Mouse (Mus musculus) liver, postnatal 0 days (tissue): Measurements from ENCODE around the gene Ppil4. TPM values are rescaled to one million over a fixed set of nuclear protein-coding genes. Genes with fewer than 3 reads are reported as not detected.

Experiments used
- ATAC-seq: fragments of 200-750 bp; cut with Nextera tagmentation; 2 replicates; pipeline ENCODE4 v1.8.0; 2017; ENCODE audit warnings: mild to moderate bottlenecking, moderate library complexity
- DNase-seq: peaks from one replicate; pipeline ENCODE4 v3.0.0-alpha.2; 2016
- H3K27ac ChIP-seq: fragments of 300-500 bp; sonication (generic); 2 replicates; pipeline ENCODE4 v1.5.1; 2014; ENCODE audit warnings: antibody characterized with exemption, moderate library complexity, mild to moderate bottlenecking, low read depth
- H3K27me3 ChIP-seq: fragments of 300-500 bp; sonication (generic); 2 replicates; pipeline ENCODE4 v1.6.1; 2014; ENCODE audit warnings: low read length, control low read depth, mixed read lengths; ENCODE audit not compliant: insufficient read depth
- H3K36me3 ChIP-seq: fragments of 300-500 bp; sonication (generic); replicated peaks from 2 replicates; pipeline ENCODE4 v1.6.1; 2014; ENCODE audit warnings: mild to moderate bottlenecking, control low read depth, low read length, moderate library complexity, mixed read lengths; ENCODE audit not compliant: insufficient read depth
- H3K4me1 ChIP-seq: fragments of 300-500 bp; sonication (generic); 2 replicates; pipeline ENCODE4 v1.6.1; 2014; ENCODE audit warnings: antibody characterized with exemption, mild to moderate bottlenecking, control low read depth; ENCODE audit not compliant: insufficient read depth
- H3K4me2 ChIP-seq: fragments of 300-500 bp; sonication (generic); 2 replicates; pipeline ENCODE4 v1.6.1; 2014; ENCODE audit warnings: low read depth, mild to moderate bottlenecking, low read length, moderate library complexity, mixed read lengths
- H3K4me3 ChIP-seq: fragments of 300-500 bp; sonication (generic); 2 replicates; pipeline ENCODE4 v1.5.1; 2014; ENCODE audit warnings: low read depth, low read length
- H3K9ac ChIP-seq: fragments of 300-500 bp; sonication (generic); replicated peaks from 2 replicates; pipeline ENCODE4 v1.6.1; 2014; ENCODE audit warnings: mild to moderate bottlenecking, moderate library complexity
- H3K9me3 ChIP-seq: fragments of 300-500 bp; sonication (generic); 2 replicates; pipeline ENCODE4 v1.6.1; 2016; ENCODE audit warnings: mild to moderate bottlenecking, control low read depth, low read length, mixed read lengths
- CTCF ChIP-seq: sonication (generic); IDR thresholded peaks from 2 replicates; pipeline ENCODE4 v1.5.1; 2016; ENCODE audit warnings: antibody characterized with exemption, low read depth
- EP300 ChIP-seq: IDR thresholded peaks from 2 replicates; pipeline ENCODE4 v1.6.1; 2016; ENCODE audit warnings: antibody characterized with exemption, low read depth, mild to moderate bottlenecking
- WGBS: fragments of 180-500 bp; shearing (Covaris S2); extraction: QIAGEN DNeasy Blood & Tissue Kit; methylation state at CpG from one replicate; pipeline ENCODE4 v1.1.7; 2014; ENCODE audit not compliant: insufficient replicate concordance; 5-methylcytosine and 5-hydroxymethylcytosine counted together
- polyA plus RNA-seq: library from polyadenylated mRNA; unstranded; fragments of >200 nt; fragmentation: Nextera tagmentation; extraction: Ambion mirVana; gene quantifications from 2 replicates; pipeline ENCODE4 v1.2.1, GENCODE M21; 2015

The Ppil4 gene
- polyA plus RNA-seq, 1 experiment from 2014 or later, result 14.2 TPM

DNA sequence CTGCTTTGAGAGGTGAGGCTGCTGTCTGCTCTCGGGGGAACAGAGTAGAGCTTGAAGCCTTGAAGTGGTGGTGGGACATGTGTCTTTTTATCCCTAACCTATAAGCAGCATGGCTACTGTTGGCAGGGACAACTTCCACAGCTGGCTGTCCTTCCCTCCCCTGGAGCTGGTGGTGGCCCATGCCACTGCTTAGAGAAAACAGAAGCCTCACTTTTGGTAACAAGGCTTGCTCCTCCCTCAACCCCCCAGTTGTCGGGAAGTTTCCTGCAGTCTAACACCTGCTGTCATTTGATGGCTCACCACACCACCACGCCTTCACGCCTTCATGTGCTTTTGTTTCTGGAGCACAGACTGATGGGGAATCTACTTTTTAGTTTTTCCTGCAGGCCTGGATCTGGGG lies 51.5 kb downstream of the Ppil4 start:
- H3K9me3 ChIP-seq, result no peaks in the 10 kb centered on the region
- ATAC-seq (no peak), DNase-seq (no peak)
- no peak overlapping the region for H3K4me3 ChIP-seq
- no peak for TF ChIP-seq EP300
- no peak for TF ChIP-seq CTCF
- H3K4me2 ChIP-seq, result no peak overlapping the region
- 0 out of 2 replicates have a peak, but pooled peaks cover 2% of the 10 kb centered on the region for H3K36me3 ChIP-seq
- H3K27me3 ChIP-seq, result no peaks in the 10 kb centered on the region
- H3K27ac ChIP-seq, result no peak overlapping the region
- H3K4me1 ChIP-seq, result peaks cover 30% of the 10 kb centered on the region
- 49% methylated on average over 4 of the region's 4 CpGs for WGBS
- H3K9ac ChIP-seq, result no peak overlapping the region

DNA sequence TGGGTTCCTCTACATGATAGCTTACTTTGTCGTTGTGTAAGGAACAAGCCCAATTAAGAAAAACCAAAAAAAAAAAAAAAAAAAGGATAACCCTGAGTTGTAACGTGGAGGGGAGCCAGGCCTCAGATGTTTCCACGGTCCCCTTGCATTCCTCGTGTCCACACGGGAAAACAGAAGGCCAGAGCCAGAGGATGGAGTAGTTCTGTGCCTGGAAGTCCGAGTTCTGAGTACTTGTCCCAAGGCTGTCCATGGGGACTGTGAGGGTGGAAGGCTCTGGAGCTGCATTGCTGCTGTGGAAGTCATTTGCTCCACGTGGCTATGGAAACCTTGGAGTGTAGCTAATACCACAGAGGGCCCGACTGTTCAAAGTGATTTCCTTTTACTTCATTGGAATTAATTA lies 52.4 kb downstream of the Ppil4 start:
- H3K4me1 ChIP-seq, result peaks cover 36% of the 10 kb centered on the region
- DNase-seq (no peak), ATAC-seq (no peak)
- H3K36me3 ChIP-seq, result no peaks in the 10 kb centered on the region
- H3K27me3 ChIP-seq, result no peaks in the 10 kb centered on the region
- TF ChIP-seq EP300 (no peak), CTCF (no peak)
- 73% methylated on average over 8 of the region's 8 CpGs for WGBS
- H3K9me3 ChIP-seq, result no peaks in the 10 kb centered on the region
- no peak overlapping the region for H3K27ac ChIP-seq
- no peak overlapping the region for H3K9ac ChIP-seq
- no peak overlapping the region for H3K4me3 ChIP-seq
- H3K4me2 ChIP-seq, result no peak overlapping the region

DNA sequence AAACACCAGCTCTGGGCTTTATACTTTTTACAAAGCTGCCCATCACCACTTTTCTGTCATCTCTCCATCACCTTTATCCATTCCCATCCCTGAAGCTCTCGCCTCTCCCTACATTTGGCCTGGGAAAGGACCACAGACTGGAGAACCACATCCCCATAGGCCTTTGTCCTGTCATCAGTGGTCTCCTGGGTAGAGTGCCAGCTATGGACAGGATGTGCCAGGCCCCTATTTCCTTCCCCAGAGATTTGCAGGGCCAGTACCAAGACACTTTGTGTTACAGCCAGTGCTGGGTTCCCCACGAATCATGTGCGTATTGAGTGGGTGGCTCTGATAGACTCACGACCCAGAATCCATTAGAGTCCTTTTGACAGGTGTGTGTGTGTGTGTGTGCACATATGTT lies 53.3 kb downstream of the Ppil4 start:
- no peak for DNase-seq
- WGBS, result 61% methylated on average over 4 of the region's 4 CpGs
- H3K36me3 ChIP-seq, result no peaks in the 10 kb centered on the region

DNA sequence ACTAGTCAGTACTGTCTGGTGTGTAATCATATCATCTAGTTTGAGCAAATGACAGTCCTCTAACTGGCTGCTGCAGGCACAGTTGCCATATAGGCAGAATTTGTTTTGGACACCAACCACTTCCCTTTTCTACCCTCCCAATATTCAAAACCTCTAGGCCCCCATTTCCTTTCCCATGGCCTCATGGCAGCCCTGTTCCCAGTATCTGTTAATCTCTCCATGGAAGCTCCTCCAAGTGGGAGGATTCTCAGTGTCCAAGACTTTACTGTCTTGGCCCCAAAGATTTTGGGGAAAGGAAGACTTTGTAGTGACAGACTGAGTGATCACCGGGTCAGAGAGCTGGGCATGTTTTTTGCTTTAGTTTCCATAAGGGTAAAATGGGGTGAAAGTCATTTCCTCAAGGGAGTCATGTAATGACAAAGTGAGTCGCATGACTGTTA lies 54.5 kb downstream of the Ppil4 start:
- H3K4me1 ChIP-seq, result peaks cover 31% of the 10 kb centered on the region
- no peak for TF ChIP-seq EP300
- TF ChIP-seq CTCF, result no peak
- 43% methylated on average over 2 of the region's 2 CpGs for WGBS
- H3K4me3 ChIP-seq, result no peak overlapping the region
- no peaks in the 10 kb centered on the region for H3K9me3 ChIP-seq
- no peaks in the 10 kb centered on the region for H3K27me3 ChIP-seq
- no peak overlapping the region for H3K4me2 ChIP-seq
- DNase-seq (no peak), ATAC-seq (0 out of 2 replicates have a peak, but pooled peaks have one; percentile 21)
- H3K36me3 ChIP-seq, result no peaks in the 10 kb centered on the region
- H3K9ac ChIP-seq, result no peak overlapping the region
- H3K27ac ChIP-seq, result peak overlapping the region; percentile 55; the same call in 1 of the 2 replicates

More for the DNA sequence above, 53.3 kb downstream of the Ppil4 start:
- no peak for ATAC-seq
- H3K27me3 ChIP-seq, result no peaks in the 10 kb centered on the region
- no peaks in the 10 kb centered on the region for H3K9me3 ChIP-seq
- H3K4me3 ChIP-seq, result no peak overlapping the region
- peaks cover 40% of the 10 kb centered on the region for H3K4me1 ChIP-seq
- TF ChIP-seq CTCF, result no peak
- no peak for TF ChIP-seq EP300
- no peak overlapping the region for H3K27ac ChIP-seq
- H3K9ac ChIP-seq, result no peak overlapping the region
- H3K4me2 ChIP-seq, result no peak overlapping the region

DNA sequence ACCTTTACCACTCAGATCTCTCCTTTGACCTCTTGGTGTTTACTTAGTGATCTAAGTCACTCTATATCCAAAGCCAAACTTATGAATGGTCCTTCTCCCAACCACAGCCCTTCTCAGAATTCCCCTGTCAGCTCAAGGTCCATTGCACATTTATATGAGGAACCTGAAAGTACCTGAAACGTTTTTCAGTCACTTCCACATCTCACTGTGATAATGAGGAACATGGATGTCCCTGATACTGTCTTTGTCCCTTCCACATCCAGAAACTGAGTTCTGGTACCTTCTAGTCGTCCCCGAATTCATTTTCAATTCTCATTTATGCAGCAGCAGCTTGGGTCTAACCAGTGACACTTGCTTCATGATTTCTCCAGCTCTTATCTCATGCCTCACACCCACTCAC lies 59.2 kb downstream of the Ppil4 start:
- H3K4me3 ChIP-seq, result no peak overlapping the region
- H3K27ac ChIP-seq, result no peak overlapping the region
- peaks cover 15% of the 10 kb centered on the region for H3K4me1 ChIP-seq
- TF ChIP-seq CTCF (no peak), EP300 (no peak)
- no peaks in the 10 kb centered on the region for H3K36me3 ChIP-seq
- no peak for DNase-seq
- 49% methylated on average over 3 of the region's 3 CpGs for WGBS
- H3K9me3 ChIP-seq, result no peaks in the 10 kb centered on the region
- no peaks in the 10 kb centered on the region for H3K27me3 ChIP-seq
- no peak overlapping the region for H3K4me2 ChIP-seq
- ATAC-seq, result no peak
- no peak overlapping the region for H3K9ac ChIP-seq

DNA sequence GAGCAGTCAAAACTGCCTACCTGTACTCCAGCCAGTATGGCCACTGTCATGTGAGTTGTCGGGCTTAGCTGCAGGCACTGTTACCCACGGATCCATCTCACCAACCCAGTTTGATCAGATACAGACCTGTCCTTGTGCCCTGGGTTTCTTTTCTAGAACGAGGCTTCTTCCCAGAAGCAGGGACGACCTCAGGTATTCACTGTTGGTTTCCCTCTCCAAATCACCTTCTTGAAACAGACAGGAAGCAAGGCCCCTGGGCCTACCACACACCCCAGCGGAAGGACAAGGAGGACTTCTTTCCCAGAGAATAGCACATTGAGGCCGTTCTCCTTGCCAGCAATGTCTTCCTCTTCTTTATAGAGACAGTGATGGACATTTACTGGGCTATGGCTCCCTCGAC lies 67.8 kb downstream of the Ppil4 start:
- 71% methylated on average over 7 of the region's 7 CpGs for WGBS
- Histone ChIP-seq H3K4me3 (no peak overlapping the region), H3K9ac (no peak overlapping the region), H3K4me1 (no peaks in the 10 kb centered on the region), H3K27me3 (no peaks in the 10 kb centered on the region), H3K27ac (no peak overlapping the region), H3K36me3 (no peaks in the 10 kb centered on the region), H3K9me3 (no peaks in the 10 kb centered on the region), H3K4me2 (no peak overlapping the region)
- DNase-seq, result peak; percentile 8
- ATAC-seq, result no peak
- TF ChIP-seq CTCF (no peak), EP300 (no peak)
